Mouse (Mus musculus): ENCODE measurements around the gene Stk10.

Gene Stk10

DNA sequence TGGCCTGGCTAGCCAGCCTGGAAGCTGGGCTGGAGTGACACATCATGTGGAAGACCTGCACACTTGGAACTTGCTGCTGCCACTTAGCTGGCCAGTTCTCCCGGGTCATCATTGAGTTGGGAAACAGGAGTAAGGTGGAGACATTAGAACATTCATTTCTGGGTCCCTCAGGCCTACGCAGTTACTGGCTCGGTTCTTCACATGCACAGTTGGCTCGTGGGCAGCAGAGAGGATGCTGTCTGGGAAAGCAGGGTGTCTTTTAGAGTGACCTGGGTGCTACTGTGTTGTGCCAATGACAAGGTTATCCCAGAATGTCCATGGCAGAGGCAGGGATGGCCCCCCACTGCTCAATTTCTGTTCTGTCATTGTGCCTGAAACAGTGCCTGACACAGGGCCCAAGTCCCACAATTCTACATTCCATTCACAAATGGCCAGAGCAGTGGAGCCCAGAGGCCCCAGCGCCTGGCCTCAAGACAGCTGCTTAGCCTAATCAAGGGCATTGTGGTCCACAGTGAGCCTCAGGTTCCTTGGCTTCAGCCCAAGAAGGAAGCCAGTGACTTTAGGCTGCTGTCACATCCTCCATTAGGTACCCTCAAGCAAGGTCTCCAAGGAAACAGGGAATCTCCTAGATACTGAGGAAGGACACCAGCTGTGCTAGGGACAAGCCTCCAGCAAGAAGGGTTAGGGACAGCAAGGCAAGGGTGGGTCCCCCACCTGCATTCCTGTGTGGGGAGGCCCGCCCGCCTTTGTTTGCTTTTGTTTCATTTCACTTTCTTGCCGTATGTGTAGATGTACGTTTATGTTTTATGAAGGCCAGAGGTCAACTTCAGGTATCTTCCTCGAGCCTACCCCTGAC lies 34.1 kb downstream of the Stk10 start:
- no peak for DNase-seq (ENCODE audit: low spot score in 2 of 2)

DNA sequence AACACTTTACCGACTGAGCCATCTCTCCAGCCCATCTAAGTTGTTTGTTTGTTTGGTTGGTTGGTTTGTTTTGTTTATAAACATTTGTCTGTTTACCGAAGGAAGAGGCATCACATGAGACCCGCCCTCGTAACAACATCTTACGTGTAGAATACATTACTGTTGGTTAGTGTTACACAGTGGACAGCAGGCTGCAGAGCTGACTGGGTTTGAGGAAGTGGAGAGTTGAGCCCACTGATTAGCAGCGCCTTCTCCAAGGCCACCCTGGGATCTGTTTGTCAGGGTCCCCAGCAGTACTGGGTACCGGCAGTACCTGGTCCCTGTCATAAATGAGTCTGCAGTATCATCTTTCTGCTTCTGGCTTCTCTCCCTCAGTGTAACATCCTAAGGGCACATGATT lies 35.0 kb downstream of the Stk10 start:
- DNase-seq (ENCODE audit: low spot score in 2 of 2), result no peak

- DNase-seq (ENCODE audit: low spot score in 2 of 2), result no peak
Observed at GRCm38 (mm10) chr11:32568637-32569293, 35.7 kb downstream of the Stk10 start.

DNA sequence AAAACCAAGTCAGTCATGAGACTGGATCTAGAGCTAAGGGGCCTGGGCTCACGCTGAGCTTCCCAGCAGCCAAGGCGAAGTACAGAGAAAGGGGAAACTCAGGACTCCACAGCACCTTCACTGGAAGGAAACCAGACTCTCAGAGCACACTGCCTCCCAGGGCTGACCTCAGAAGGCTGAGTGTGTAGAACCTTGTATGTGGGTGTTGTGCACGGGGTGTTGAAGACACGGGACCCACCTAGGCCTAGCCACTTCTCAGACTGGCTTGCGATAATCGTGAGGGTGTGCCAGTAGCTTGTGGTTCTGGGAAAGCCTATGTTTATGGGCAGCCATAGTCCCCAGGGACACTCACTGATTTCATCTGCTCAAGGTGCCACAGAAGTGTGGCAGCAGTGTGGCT lies 38.0 kb downstream of the Stk10 start:
- no peak for DNase-seq (ENCODE audit: low spot score in 2 of 2)

DNA sequence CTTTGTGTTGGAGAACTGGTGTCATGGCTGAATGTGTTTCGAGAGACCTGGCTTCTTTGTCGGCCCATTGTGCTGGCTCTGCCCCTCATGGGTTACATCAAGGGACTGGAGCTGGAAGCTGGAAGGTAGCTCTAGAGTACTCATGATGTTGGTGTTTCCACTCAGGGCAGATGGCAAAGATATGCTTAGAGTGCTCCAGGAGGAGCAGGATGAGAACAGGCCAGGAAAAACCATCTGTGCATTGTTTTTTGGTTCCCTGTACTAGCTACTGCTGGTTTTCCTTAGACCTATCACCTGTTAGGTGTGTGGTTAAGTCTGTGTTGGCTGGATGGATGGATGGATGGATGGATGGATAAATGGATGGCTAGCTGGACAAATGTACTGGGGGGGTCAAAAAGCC lies 40.6 kb downstream of the Stk10 start:
- DNase-seq (ENCODE audit: low spot score in 2 of 2), result no peak

- DNase-seq (ENCODE audit: low spot score in 2 of 2), result no peak
Observed at GRCm38 (mm10) chr11:32575964-32576759, 43.1 kb downstream of the Stk10 start.

GRCm38 (mm10) chr11:32576760-32577050 lies 43.6 kb downstream of the Stk10 start:
- DNase-seq (ENCODE audit: low spot score in 2 of 2), result no peak

- DNase-seq (ENCODE audit: low spot score in 2 of 2), result peak; percentile 39 to 55
Observed at GRCm38 (mm10) chr11:32580305-32580947, 47.3 kb downstream of the Stk10 start.

- DNase-seq (ENCODE audit: low spot score in 2 of 2), result no peak
Observed at GRCm38 (mm10) chr11:32581031-32581430, 47.9 kb downstream of the Stk10 start.

DNA sequence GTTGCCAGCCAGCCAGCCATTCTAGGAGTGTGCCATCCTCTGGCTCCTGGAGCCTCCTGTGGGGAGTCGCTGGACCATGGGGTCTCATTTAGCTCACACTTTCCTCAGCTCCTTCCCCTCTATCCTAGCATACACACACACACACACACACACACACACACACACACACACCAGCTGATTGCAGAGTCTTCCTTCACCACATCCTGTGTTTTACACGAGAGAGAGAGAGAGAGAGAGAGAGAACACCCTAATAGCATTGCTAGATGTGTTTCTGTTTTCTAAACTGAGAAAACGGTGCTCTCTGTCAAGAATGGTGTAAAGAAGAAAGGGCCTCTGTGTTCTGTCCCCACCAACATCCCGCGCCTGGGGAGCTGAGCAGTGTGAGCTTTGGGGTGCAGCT lies 49.7 kb downstream of the Stk10 start:
- no peak for DNase-seq (ENCODE audit: low spot score in 2 of 2)

GRCm38 (mm10) chr11:32585996-32586395 lies 52.9 kb downstream of the Stk10 start:
- no peak for DNase-seq (ENCODE audit: low spot score in 2 of 2)

- DNase-seq (ENCODE audit: low spot score in 2 of 2), result no peak
Observed at GRCm38 (mm10) chr11:32587191-32588089, 54.3 kb downstream of the Stk10 start.

GRCm38 (mm10) chr11:32588090-32588891 lies 55.2 kb downstream of the Stk10 start:
- DNase-seq (ENCODE audit: low spot score in 2 of 2), result peak; percentile 28 to 39

- DNase-seq (ENCODE audit: low spot score in 2 of 2), result no peak
Observed at GRCm38 (mm10) chr11:32588892-32589172, 55.7 kb downstream of the Stk10 start.

DNA sequence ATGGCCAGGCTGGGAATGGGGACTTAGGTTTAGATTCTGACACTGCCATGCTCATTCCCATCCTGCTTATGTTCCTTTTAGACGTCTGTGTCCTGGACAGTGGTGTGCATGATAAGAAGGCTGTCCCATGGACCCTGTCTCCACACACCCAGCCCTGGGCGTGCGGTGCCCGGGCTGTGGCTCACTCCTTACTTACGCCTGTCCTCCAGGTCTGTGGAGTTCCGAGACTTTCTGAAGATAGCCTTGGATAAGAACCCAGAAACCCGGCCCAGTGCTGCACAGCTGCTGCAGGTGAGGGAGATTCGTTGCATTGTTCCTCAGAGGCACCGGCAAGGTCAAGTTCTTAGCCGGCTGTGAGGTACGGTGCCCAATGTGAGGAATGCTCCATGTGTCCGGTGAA lies 56.1 kb downstream of the Stk10 start:
- no peak for DNase-seq (ENCODE audit: low spot score in 2 of 2)

DNA sequence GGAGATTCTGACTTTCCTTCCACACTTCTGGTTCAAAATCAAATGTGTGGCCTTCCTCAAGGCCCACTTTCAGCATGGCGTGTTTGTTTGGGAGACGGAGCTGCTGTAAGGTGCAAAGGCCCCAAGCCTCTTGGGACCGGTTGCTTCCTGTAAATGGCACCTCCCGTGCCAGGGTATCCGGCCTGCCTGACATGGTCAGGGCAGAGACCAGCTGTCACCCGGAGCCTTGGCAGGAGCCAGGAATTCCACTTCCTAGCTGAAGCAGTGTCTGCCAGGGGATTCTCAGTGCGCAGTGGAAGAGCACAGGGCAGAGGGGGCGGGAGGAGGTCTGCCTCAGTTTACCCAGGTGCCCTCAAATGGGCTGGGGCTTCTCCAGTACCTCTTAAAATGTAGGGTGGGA lies 56.7 kb downstream of the Stk10 start:
- DNase-seq (ENCODE audit: low spot score in 2 of 2), result no peak

DNA sequence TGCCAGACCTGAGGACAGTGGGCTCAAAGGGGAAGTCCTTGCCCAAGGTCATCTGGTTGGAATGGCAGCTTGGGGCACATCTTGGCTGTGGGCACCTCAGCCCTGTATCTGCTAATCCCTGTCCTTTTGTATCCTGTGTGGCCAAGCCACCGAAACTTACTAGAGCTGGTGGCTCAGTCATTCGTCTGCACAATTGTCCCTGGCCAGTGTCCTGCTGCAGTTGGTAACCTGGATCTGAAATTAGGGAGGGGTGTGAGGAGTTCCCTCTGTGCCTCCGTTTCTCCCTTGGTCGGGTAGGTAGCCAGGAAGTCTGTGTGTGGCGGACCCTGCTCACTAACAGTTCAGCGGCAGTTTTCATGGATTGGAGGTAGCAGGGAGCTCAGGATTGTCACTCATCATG lies 57.1 kb downstream of the Stk10 start:
- DNase-seq (ENCODE audit: low spot score in 2 of 2), result no peak

DNA sequence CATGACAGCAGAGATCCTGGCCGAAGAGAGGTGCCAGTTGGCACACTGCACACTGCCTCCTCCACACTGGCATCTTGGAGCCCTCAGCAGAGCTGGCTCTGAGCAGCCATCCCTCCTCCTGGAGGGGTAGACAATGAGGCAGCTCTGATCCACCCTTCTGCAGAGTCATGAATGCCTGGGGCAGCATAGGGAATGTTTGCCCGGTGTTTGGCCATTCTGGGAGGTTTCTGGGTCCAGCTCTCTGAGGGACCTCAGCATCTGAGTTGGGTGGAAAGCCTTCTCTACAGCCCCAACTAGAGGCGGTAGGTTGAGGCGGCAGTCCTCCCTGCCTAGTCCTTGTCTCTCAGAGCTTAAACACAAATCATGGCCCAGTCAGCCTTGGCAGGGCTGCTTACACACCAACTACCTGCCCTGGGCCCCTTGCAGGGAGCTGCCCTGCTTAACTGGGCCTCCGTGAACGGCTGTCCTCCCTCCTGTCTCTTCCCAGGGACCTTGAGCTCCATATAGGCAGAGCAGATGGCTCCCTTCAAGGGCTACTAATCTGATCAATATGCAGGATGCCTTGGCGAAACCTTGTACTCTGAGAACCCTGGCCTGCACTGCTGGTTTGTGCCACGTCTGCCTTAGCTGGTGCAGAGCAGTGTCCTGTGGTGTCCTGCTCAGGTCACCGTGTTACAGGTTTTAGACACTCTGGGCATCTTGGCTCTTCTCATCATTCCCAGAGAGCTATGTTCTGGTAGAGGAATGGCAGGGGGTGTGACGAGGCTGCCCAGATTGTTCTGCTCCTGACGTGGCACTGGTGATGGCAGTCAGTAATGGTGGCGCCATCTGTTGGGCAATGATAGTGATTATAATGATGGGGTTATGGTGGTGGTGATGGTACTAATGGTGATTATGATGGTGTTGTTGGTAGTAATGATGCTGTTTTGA lies 59.1 kb downstream of the Stk10 start:
- DNase-seq (ENCODE audit: low spot score in 2 of 2), result no peak

DNA sequence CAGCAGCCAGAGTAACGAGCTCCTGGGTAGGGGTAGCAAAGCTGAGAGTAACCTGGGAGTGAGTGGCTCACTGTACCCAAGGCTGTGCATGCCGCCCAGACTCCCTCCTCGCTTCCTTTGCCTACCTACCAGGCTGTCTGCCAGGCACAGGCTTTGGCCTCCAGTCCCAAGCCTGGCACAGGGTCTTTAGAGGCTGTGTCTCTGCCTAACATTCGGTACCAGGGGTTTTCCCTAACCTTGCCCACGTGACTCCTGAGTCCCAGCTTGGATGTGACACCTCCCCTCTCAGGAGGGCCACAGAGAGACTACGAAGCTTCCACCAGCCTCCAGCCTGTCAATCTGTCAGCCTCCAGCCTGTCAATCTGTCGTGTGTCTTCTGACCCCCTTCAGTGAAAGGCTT lies 60.0 kb downstream of the Stk10 start:
- DNase-seq (ENCODE audit: low spot score in 2 of 2), result no peak

Measured in right cerebral cortex, postnatal 36 days (tissue).